Mouse (Mus musculus): ENCODE measurements around the gene Fkbp15.

Fkbp15 gene

GRCm38 (mm10) chr4:62372410-62372809 lies 12.1 kb upstream of the Fkbp15 start:
- no peak for DNase-seq

GRCm38 (mm10) chr4:62369091-62369490 lies 8.7 kb upstream of the Fkbp15 start:
- DNase-seq, result no peak

- DNase-seq, result no peak
Observed at GRCm38 (mm10) chr4:62367586-62367985, 7.2 kb upstream of the Fkbp15 start.

GRCm38 (mm10) chr4:62366291-62366690 lies 5.9 kb upstream of the Fkbp15 start:
- no peak for DNase-seq

- no peak for DNase-seq
Observed at GRCm38 (mm10) chr4:62364299-62364698, 4.0 kb upstream of the Fkbp15 start.

GRCm38 (mm10) chr4:62362437-62362836 lies 2.1 kb upstream of the Fkbp15 start:
- no peak for DNase-seq

- DNase-seq, result no peak
Observed at GRCm38 (mm10) chr4:62361997-62362396, 1.6 kb upstream of the Fkbp15 start.

GRCm38 (mm10) chr4:62361571-62361970 lies 1.2 kb upstream of the Fkbp15 start:
- DNase-seq, result no peak

GRCm38 (mm10) chr4:62360805-62361455 lies 582 bp upstream of the Fkbp15 start:
- DNase-seq, result peak; percentile 29

GRCm38 (mm10) chr4:62359256-62359775 lies 1.0 kb downstream of the Fkbp15 start:
- DNase-seq, result no peak

GRCm38 (mm10) chr4:62357631-62358148 lies 2.7 kb downstream of the Fkbp15 start:
- DNase-seq, result no peak

GRCm38 (mm10) chr4:62349371-62349770 lies 11.0 kb downstream of the Fkbp15 start:
- DNase-seq, result no peak

GRCm38 (mm10) chr4:62348329-62348705 lies 12.0 kb downstream of the Fkbp15 start:
- DNase-seq, result no peak

GRCm38 (mm10) chr4:62347605-62348328 lies 12.6 kb downstream of the Fkbp15 start:
- no peak for DNase-seq

- DNase-seq, result no peak
Observed at GRCm38 (mm10) chr4:62345827-62346226, 14.5 kb downstream of the Fkbp15 start.

GRCm38 (mm10) chr4:62344000-62344399 lies 16.3 kb downstream of the Fkbp15 start:
- no peak for DNase-seq

GRCm38 (mm10) chr4:62338536-62338935 lies 21.8 kb downstream of the Fkbp15 start:
- no peak for DNase-seq

GRCm38 (mm10) chr4:62331977-62332376 lies 28.4 kb downstream of the Fkbp15 start:
- no peak for DNase-seq

GRCm38 (mm10) chr4:62328941-62329660 lies 31.2 kb downstream of the Fkbp15 start:
- DNase-seq, result no peak

- DNase-seq, result no peak
Observed at GRCm38 (mm10) chr4:62326111-62326510, 34.2 kb downstream of the Fkbp15 start.

GRCm38 (mm10) chr4:62322684-62323083 lies 37.7 kb downstream of the Fkbp15 start:
- no peak for DNase-seq

- DNase-seq, result no peak
Observed at GRCm38 (mm10) chr4:62318294-62318693, 42.1 kb downstream of the Fkbp15 start.

GRCm38 (mm10) chr4:62316456-62316855 lies 43.9 kb downstream of the Fkbp15 start:
- no peak for DNase-seq

All from kidney, adult 18-20 months (tissue).